ENCODE assay signal across 12 mouse cellular contexts in the genomic region with DNA sequence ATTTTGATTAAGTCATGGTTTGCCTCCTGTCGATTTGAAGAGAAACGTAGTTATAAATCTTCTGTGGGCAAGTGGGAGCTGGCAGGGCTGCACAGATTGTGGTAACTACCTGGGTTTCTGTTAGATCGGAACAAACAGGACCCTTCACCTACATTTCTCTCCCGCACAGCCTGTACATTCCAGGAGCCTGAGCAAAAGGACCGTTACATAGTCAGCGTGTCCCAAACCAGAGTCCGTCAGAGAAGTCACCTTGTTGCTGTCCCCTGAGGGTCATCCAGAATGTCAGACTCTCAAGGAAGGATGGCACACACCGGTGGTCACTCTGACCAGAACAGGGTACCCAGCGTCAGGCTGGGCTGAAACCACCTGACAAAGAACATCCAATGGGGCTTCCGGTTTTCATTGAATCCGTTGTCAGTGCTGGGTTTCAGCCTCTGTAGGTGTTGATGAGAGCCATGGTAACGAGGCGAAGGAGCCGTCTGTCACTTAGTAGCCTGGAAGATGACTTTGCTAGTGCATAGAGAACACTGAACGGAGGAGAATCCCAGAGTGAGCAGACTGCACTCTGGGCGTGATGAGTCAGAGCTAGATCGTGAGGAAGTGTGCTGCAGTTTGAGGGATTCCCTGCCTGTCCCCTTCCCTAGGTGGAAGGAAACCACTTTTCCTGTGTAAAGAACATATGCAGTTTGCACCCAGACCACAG.
DNase-seq lines count a peak whose midpoint lies in the region; ATAC-seq and TF ChIP-seq lines count a peak whose summit lies in the region.
"Had no signal": no experiment of that assay in that cellular context is flagged by ENCODE, and none has a peak within 500 bp of the region (broad histone marks: within the 10 kb centered on the region; RNA-seq: fewer than 3 reads in every experiment).

No protein-coding gene starts in this region.

- H3K27ac ChIP-seq in heart, adult 2 months, result peak overlapping the region; percentile 56
- H3K27ac ChIP-seq in neural tube, embryonic 13.5 days (replicated peaks), result no peak overlapping the region
- H3K27ac ChIP-seq: embryonic facial prominence, embryonic 15.5 days; liver, embryonic 15.5 days had no signal

- no peak for TF ChIP-seq CTCF in heart, adult 2 months (IDR thresholded peaks at IDR 0.05)

- H3K9ac ChIP-seq in heart, adult 2 months (ENCODE audit: low read depth, low read length), result no peak overlapping the region
- no peak overlapping the region for H3K9ac ChIP-seq in neural tube, embryonic 13.5 days
- H3K9ac ChIP-seq: embryonic facial prominence, embryonic 15.5 days; liver, embryonic 15.5 days had no signal

- peaks cover 17% of the 10 kb centered on the region for H3K4me1 ChIP-seq in heart, adult 2 months (ENCODE audit: control insufficient read depth, insufficient read depth, low read length)
- peaks cover 9% of the 10 kb centered on the region for H3K4me1 ChIP-seq in neural tube, embryonic 13.5 days (replicated peaks)
- H3K4me1 ChIP-seq: embryonic facial prominence, embryonic 15.5 days; liver, embryonic 15.5 days had no signal

- no peak overlapping the region for H3K4me3 ChIP-seq in heart, adult 2 months
- H3K4me3 ChIP-seq in neural tube, embryonic 13.5 days, result no peak overlapping the region
- H3K4me3 ChIP-seq: embryonic facial prominence, embryonic 15.5 days; liver, embryonic 15.5 days had no signal

- DNase-seq in heart, adult 2 months, result no peak
- no peak for DNase-seq in heart, postnatal 25 days (ENCODE audit: low spot score)
- DNase-seq in neural tube, embryonic 10.5 days (ENCODE audit: extremely low spot score, low spot score), result no peak
- peak; percentile 16 for DNase-seq in induced T-regulatory cell, adult 2 months (ENCODE audit: low read depth)
- peak; percentile 34 for DNase-seq in right cerebral cortex, postnatal 14 days
- DNase-seq in Muller cell, postnatal 12 days (ENCODE audit: inconsistent ontology term), result no peak
- DNase-seq in urinary bladder, postnatal 25 days (ENCODE audit: low spot score), result no peak
- DNase-seq: cerebellum, adult 11 months had no signal

- H3K4me2 ChIP-seq in neural tube, embryonic 13.5 days, result no peak overlapping the region
- H3K4me2 ChIP-seq: embryonic facial prominence, embryonic 15.5 days; liver, embryonic 15.5 days had no signal

- TF ChIP-seq EP300 in heart, adult 2 months (IDR thresholded peaks at IDR 0.05; ENCODE audit: insufficient read depth, low read depth, low read length), result no peak

- H3K27me3 ChIP-seq in heart, adult 2 months (ENCODE audit: control insufficient read depth, insufficient read depth, low read length), result no peaks in the 10 kb centered on the region
- H3K27me3 ChIP-seq in neural tube, embryonic 13.5 days, result no peaks in the 10 kb centered on the region
- H3K27me3 ChIP-seq: embryonic facial prominence, embryonic 15.5 days; liver, embryonic 15.5 days had no signal

- 0 out of 2 replicates have a peak, but pooled peaks have one; percentile 11 for ATAC-seq in neural tube, embryonic 13.5 days (ENCODE audit: low read depth)
- ATAC-seq: activated CD4-positive, CD25-positive, alpha-beta regulatory T cell, adult 4 months had no signal

- TF ChIP-seq POLR2A in heart, adult 2 months (IDR thresholded peaks at IDR 0.05; ENCODE audit: insufficient read depth, low read depth, low read length), result no peak

- intact Hi-C loops in heart, adult 2 months (cut with DNase I), result no loop called here
- intact Hi-C loops in heart, postnatal 25 days (cut with DNase I), result no loop called here

- no peaks in the 10 kb centered on the region for H3K9me3 ChIP-seq in neural tube, embryonic 13.5 days
- H3K9me3 ChIP-seq: embryonic facial prominence, embryonic 15.5 days; liver, embryonic 15.5 days had no signal

- no peaks in the 10 kb centered on the region for H3K79me2 ChIP-seq in heart, adult 2 months (replicated peaks; ENCODE audit: control insufficient read depth, insufficient read depth, low read length)

- 50% methylated on average over 17 of the region's 17 CpGs for WGBS in heart, adult 2 months
- 85% methylated on average over 17 of the region's 17 CpGs for WGBS in neural tube, embryonic 13.5 days

- no peaks in the 10 kb centered on the region for H3K36me3 ChIP-seq in heart, adult 2 months (ENCODE audit: control insufficient read depth, insufficient read depth, low read length)
- H3K36me3 ChIP-seq in neural tube, embryonic 13.5 days, result no peaks in the 10 kb centered on the region
- H3K36me3 ChIP-seq: embryonic facial prominence, embryonic 15.5 days; liver, embryonic 15.5 days had no signal

Comparison
In these comparisons a context has a peak if more than half of its experiments do, and no peak if none do; other contexts are left out.
1. DNase-seq: peak in induced T-regulatory cell, adult 2 months (single experiment) and right cerebral cortex, postnatal 14 days (single experiment); none in heart, adult 2 months (0 of 2), heart, postnatal 25 days (single experiment), neural tube, embryonic 10.5 days (single experiment), Muller cell, postnatal 12 days (single experiment) and urinary bladder, postnatal 25 days (single experiment).